Mouse (Mus musculus) left cerebral cortex, adult 2 months (tissue): ENCODE data around the gene Slc6a1. TPM values are rescaled to one million over a fixed set of nuclear protein-coding genes. Genes with fewer than 3 reads are reported as not detected.

Source experiments
- DNase-seq, 2 experiments: peaks; one replicate each; pipeline ENCODE4 v3.0.0; 2021 to 2022; ENCODE audit warnings: low spot score in 2 of 2, mixed read lengths in 1 of 2; ENCODE audit errors: extremely low spot score in 1 of 2
- H3K27ac ChIP-seq: fragments of 200-600 bp; 2 replicates; pipeline ENCODE4 v1.8.1; 2022
- H3K4me3 ChIP-seq: fragments of 200-600 bp; 2 replicates; pipeline ENCODE4 v1.8.1; 2022
- CTCF ChIP-seq: fragments of 200-600 bp; IDR thresholded peaks from 2 replicates; pipeline ENCODE4 v1.8.1; 2022; ENCODE audit warnings: antibody characterized with exemption, mild to moderate bottlenecking, moderate library complexity
- intact Hi-C: fragments of 180-260 bp; cut with DNase I; formaldehyde crosslinking; loops from one replicate; pipeline ENCODE4 v1.15.1; 2025
- total RNA-seq, 2 experiments: library from RNA; stranded (reverse); gene quantifications; 2 replicates each; pipeline ENCODE4 v1.2.3; 2021

Slc6a1 gene
- total RNA-seq, 2 experiments from 2014 or later, result 292 to 305 TPM

DNA sequence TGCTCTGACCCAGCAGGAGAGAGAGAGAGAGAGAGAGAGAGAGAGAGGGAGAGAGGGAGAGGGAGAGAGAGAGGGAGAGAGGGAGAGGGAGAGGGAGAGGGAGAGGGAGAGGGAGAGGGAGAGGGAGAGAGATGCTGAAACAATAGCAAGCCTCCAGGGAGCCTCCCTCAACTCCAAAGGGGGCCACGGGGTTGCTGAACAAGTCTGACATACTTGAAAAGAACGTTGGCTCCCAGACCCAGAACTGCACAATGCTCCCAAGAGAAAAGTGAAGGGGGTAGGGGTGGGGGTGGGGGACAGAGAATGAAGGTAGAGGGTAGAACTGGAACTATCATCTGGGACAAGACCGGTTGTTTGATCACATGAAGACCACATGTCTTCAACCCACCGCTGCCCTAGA lies 14.5 kb upstream of the Slc6a1 start:
- TF ChIP-seq CTCF, result no peak
- Histone ChIP-seq H3K27ac (no peak overlapping the region), H3K4me3 (no peak overlapping the region)
- no peak for DNase-seq
- intact Hi-C loops, result no loop called here

DNA sequence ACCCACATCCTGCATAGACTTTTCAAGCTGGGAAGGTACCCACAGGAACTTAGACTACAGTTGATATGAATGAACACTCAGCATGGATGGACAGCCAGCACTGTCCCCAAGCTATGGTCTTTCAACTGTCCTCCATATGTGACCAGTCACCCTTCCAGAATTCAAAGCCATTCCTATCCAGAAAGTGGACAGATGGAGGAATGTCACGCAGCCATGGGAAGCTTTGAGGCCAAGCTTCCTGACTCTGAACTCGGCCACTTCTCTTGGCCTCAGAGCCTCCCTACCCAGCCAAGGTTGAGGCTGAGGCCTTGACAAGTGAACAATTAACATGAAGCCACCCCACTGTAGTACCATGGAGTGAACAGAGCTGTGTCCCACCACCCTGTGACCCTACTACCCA lies 12.8 kb upstream of the Slc6a1 start:
- intact Hi-C loops, result no loop called here
- H3K4me3 ChIP-seq, result no peak overlapping the region
- no peak overlapping the region for H3K27ac ChIP-seq
- no peak for DNase-seq
- TF ChIP-seq CTCF, result no peak

DNA sequence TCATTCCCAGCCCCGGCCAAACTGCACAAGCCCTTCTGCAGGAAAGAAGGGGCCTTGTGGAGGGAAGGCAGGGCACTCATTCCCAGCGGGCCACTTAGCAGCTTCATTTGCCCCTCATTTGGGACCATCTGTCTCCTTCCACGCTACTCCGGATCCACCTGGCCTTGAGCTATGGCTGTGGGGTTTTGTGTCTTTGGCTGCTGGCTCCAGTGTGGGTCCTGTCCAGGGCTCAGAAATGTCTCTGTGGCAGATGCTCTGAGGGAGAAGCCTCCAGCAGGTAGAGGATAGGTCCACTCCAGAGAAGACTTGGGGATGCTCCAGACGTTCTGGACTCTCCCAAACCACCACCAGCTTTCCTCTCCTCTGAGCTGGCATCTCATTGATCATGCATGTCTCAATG lies 11.6 kb upstream of the Slc6a1 start:
- intact Hi-C loops, result no loop called here
- TF ChIP-seq CTCF, result no peak
- no peak overlapping the region for H3K27ac ChIP-seq
- DNase-seq, result no peak
- no peak overlapping the region for H3K4me3 ChIP-seq

DNA sequence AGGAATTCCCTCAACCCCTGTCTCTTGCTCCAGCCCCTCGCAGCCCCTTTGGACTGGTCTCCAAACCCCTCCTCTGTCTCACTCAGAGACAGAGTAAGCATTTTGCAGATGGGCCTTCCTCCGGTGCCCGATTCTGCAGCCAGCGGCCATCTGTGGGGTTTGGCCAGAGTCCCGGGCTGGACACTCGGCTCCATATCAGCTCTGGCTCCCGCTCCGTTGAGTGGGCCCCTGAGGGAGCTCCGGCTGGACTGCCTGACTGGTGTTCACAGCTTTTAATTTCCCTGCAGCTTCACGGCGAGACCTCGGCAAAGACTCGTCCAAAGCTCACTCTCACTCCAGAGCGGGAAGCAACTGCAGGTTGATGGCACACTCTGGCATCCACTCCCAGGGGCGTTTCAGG lies 10.2 kb upstream of the Slc6a1 start:
- no peak overlapping the region for H3K27ac ChIP-seq
- no peak for TF ChIP-seq CTCF
- DNase-seq, result no peak
- intact Hi-C loops, result no loop called here
- no peak overlapping the region for H3K4me3 ChIP-seq

DNA sequence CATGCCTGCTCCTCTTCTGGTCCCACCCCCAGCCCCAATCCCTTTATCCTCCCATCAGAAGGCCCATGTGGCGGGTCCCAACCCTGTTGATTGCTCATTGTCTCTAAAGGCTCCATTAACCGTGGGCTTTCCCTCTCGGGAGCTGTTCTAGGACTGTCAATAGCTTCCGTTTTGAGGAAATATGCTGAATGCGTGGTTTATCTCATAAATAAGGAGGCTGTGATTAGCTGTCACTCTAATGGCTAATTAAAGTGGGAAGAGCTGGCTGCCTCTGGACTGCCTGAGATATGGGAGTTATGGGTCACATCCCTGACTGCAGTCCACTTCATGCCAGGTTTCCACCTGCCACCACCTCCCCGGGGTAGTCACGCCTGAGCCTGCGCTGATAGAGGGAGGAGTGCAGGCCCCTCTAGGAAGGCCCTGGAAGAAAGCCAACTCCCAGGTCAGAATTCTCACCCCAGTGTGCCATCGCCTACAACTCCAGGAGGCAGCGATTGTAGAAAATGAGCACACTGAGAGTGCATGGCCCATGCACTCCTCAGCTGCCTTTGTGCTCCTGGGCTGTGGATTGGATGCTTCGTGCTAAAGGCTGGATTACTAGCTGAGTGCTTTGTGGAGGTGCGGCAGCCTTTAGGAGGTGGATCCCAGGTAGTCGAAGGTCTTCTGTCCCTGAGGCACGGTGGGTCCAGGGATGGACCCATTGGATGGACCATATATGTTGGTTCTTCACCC lies 8.3 kb upstream of the Slc6a1 start:
- Histone ChIP-seq H3K27ac (no peak overlapping the region), H3K4me3 (no peak overlapping the region)
- no peak for DNase-seq
- no peak for TF ChIP-seq CTCF
- intact Hi-C loops, result no loop called here

DNA sequence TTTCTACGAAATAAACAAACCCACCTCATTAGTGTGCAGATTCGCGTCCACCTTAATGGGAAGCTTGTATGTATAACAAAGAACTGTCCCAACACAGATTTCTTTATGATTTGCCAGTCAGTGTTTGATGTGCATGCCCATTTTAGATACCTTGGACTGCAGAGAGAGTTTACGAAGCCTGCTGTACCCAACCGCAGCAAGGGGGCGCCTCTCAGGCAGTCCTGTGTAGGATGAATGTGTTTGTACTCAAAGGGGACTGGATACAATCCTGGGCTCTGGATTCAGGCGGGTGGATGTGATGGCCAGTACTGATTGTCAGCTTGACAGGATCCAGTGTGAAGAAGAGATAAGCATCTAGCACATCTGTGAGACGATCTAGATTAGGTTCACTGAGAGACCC lies 6.6 kb upstream of the Slc6a1 start:
- DNase-seq, result no peak
- TF ChIP-seq CTCF, result peak; percentile 35
- H3K27ac ChIP-seq, result no peak overlapping the region
- no peak overlapping the region for H3K4me3 ChIP-seq
- intact Hi-C loops, result no loop called here

DNA sequence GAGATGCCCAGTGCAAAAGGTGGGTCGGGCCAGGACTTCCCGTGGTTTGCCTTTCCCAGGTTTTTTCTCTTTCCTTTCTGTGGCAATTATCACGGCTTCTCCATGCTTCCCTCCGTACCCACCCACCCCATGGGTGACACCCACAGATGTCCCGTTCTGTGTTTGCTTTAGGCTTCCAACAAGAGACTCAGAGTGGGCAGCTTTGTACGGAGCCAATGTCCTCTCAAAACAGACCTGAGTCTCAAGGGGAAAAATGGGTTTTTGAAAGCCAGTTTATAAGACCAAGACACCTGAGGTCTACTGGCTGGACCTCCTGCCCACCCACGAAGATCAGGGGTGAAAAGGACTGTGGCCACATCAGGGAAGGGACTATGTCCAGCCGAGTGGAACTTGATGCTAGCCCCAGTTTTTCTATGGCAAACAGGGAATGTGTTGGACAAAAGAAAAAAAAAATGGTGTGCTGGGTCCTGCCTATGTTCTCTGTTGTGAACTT lies 889 bp downstream of the Slc6a1 start:
- Histone ChIP-seq H3K4me3 (peak overlapping the region; percentile 60), H3K27ac (peak overlapping the region; percentile 86)
- DNase-seq, result no peak
- TF ChIP-seq CTCF, result no peak
- intact Hi-C loops, result no loop called here

DNA sequence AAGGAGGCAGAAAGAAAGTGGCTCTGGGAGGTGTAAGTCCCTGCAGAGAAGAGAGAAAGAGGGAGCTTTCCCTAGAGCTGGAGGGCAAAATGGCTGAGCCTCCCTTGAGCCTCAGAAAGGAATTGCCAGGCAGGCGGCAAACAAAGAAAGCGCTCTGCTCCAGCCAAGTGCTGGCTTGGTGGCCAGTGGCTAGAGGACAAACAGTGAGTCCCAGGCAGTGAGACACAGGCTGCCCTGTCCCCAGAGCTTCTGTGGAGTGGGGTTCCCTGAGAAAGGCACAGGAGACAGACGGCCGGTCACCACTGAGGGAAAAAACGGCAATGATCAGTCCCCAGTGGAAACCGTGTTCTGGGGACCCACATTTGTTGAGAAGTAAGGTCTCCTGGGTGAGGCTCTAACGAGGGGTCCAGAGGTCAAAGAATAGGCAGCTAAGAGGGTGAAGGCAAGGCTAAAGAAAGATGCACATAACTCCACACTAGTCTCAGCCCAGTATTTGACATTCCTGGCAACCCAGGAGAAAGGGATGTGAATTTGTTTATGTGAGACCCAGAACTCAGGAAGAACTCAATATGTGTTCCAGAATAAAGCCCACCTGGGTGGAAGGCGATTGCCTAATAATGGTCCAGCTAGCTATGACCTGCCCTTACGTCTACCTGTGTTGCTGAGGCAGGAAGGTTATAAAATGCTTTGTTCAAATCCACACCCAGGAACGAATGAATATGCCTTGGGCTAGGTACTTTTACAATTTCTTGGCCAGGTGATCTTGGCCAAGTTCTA lies 1.7 kb downstream of the Slc6a1 start:
- Histone ChIP-seq H3K27ac (peak overlapping the region; percentile 86), H3K4me3 (peak overlapping the region; percentile 60)
- peak; percentile 36 to 49 for DNase-seq
- TF ChIP-seq CTCF, result no peak
- intact Hi-C loops, result no loop called here

DNA sequence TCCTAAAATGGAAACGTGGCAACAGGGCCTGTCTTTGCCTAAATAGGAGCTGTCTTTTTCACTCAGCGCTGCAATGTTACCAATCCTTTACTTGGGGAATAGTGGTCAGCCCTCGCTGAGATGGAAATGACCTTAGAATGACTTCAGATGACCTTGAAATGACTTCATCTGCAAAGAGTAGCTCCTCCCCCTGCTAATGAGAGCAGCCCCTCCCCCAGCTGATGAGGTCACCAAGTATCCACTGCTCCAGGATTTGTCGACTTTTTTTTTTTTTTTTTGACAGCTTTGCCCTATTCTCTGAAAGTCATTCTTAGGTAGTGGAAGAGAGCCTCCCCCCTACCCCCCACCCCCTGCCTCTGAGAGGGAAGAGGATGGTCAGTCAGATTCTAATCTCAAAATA lies 3.0 kb downstream of the Slc6a1 start:
- peak overlapping the region; percentile 60 for H3K4me3 ChIP-seq
- no peak for TF ChIP-seq CTCF
- H3K27ac ChIP-seq, result peak overlapping the region; percentile 86
- no peak for DNase-seq
- intact Hi-C loops, result no loop called here

DNA sequence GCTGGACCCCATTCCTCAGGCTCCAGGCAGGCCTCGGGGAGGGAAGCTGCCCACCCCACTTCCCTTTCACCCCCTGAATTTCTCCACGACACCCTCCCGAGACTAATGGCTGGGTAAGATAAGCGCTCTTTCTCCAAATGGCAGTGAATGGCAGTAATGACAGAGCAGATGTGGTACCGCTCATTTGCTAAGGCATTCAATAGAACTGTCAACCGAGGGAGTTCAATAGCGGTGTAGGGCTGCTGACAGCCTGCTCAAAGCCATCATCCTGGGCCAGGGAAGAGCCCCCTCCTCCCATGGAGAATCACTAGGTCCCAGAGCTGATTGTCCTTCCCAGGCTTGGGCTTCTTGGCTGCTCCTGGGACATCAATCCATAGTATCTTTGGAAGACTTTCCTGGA lies 6.7 kb downstream of the Slc6a1 start:
- no peak for DNase-seq
- no peak for TF ChIP-seq CTCF
- Histone ChIP-seq H3K27ac (peak overlapping the region; percentile 44), H3K4me3 (no peak overlapping the region)
- intact Hi-C loops, result no loop called here

DNA sequence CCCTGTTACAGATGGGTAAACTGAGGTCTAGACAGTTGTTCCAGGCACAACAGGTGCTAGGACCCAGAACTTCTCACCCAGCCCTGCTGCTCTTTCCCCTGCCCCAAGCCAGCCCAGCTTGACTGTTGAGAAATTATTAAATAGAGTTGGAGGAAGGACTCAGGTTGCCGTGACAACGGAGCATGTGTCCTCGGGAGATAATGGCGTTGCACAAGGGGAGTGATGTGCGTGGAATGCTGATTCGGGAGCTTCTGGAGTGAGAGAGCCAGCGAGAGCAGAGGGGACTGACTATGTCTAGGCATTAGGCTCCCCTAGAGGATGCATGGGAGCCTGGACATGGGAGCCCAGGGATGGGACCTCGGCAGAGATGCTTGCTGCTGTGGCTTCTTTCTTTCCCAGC lies 7.7 kb downstream of the Slc6a1 start:
- TF ChIP-seq CTCF, result no peak
- intact Hi-C loops, result no loop called here
- DNase-seq, result peak; percentile 42 to 78
- Histone ChIP-seq H3K27ac (peak overlapping the region; percentile 48; the same call in 1 of the 2 replicates), H3K4me3 (no peak overlapping the region)

DNA sequence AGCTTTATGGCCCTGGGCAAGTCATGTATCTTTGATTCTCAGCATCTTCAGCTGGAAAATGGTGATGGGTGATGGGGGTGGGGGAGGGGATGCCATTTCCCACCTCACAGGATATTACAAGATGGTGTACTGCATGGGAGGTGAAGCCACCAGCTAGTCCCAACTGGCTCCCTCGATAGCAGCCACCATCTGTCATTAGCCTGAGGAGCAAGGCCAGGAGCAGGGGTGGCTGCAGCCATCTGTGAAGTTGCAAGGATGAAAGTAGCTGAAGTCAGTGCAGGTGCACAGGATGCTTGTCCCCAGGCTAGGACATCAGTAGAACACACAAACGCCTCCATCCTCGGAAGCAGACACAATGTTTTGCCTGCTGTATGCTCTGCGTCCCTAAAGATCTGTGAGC lies 8.5 kb downstream of the Slc6a1 start:
- intact Hi-C loops, result no loop called here
- TF ChIP-seq CTCF, result no peak
- no peak overlapping the region for H3K4me3 ChIP-seq
- peak overlapping the region; percentile 48 for H3K27ac ChIP-seq
- no peak for DNase-seq
